Mouse (Mus musculus) layer of hippocampus, postnatal 14 days (tissue): ENCODE results near the gene Padi2. TPM values are rescaled to one million over a fixed set of nuclear protein-coding genes. Genes with fewer than 3 reads are reported as not detected.

Experiments
- DNase-seq, 2 experiments: peaks; one replicate each; pipeline ENCODE4 v3.0.0; 2021 to 2022; ENCODE audit warnings: low spot score in 2 of 2, mixed read lengths in 1 of 2
- total RNA-seq, 2 experiments: library from RNA; stranded (reverse); gene quantifications; 2 replicates each; pipeline ENCODE4 v1.2.3; 2021

Gene Padi2
- total RNA-seq, 2 experiments from 2014 or later: 12.0 to 16.8 TPM

GRCm38 (mm10) chr4:140986024-140986710 lies 80.0 kb downstream of the Padi2 start:
- DNase-seq: no peak

DNA sequence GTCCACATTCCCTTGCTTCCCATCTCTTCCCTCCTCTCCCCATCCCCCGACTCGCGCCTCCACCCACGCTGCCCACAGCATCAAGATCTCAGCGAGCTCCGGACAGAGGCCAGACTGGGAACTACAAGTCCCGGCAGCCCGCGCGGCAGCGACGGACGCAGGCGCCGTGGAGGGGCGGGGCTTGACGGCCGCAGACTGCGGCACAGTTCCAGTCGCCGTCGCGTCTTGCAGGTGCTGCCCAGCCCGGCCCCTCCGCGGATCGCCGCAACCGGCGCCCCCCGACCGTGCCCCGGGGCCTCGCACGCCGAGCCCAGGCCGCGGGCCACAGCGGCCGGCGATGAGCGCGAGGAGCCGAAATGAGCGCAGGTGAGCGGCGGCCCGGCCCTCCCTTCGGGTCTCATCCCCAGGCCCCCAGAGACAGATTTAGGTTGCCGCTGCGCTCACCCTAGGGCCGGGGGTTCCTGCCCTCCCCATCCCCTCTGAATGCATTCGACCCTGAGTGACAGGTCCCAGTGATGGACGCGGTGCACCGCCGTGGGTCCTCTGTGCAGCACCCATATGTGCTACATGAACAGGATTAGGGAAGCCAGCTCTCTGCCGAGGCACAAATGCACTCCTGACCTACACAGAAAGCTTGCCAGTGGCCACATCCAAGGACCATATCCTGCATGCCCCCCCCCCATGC lies 80.7 kb downstream of the Padi2 start, which contains the start of gene Atp13a2:
TSS of gene Atp13a2 (plus strand) at position 163 of the 685 bp plus-strand sequence.
- DNase-seq: peak; percentile 92 to 93

- DNase-seq: no peak
Measured at GRCm38 (mm10) chr4:140987476-140987875, 81.3 kb downstream of the Padi2 start.

- DNase-seq: no peak
Measured at GRCm38 (mm10) chr4:140988706-140989290, 82.7 kb downstream of the Padi2 start.

GRCm38 (mm10) chr4:140989447-140989846 lies 83.3 kb downstream of the Padi2 start:
- no peak for DNase-seq

- DNase-seq: no peak
Measured at GRCm38 (mm10) chr4:140992215-140992614, 86.1 kb downstream of the Padi2 start.

GRCm38 (mm10) chr4:140993846-140994245 lies 87.7 kb downstream of the Padi2 start:
- DNase-seq: no peak

DNA sequence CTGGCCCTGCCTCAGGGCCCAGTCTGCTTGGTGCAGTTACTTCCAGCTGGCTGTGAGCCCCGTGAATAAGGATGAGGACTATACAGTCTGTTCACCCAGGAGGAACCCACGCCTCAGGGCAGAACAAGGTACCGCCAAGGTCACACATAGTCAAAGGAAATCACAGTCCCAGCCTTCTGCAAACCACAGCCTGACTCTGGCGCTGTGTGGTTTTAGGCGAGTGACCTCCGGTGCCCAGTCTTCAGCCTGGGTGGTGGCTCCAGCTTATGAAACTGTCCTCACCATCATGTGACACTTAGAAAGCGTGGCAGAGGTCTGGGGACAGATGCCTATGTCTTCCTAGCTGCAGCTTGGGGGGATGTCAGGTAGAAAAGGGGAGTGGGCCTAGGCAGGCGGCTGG lies 89.7 kb downstream of the Padi2 start:
- DNase-seq: no peak

GRCm38 (mm10) chr4:140996812-140997211 lies 90.7 kb downstream of the Padi2 start:
- no peak for DNase-seq

Other genes starting within 250 kb of the Padi2 start
- 10 to 100 TPM; 48.8 to 50.8 TPM for gene Arhgef10l, start 240.3 kb upstream of the Padi2 start, total RNA-seq
- 10 to 100 TPM; 74.9 to 75.4 TPM for gene Rcc2, start 205.8 kb upstream of the Padi2 start, total RNA-seq
- under 1 TPM in 1 of 2 experiments, not detected in 1; 0.17 TPM for gene Padi6, start 163.7 kb upstream of the Padi2 start, total RNA-seq
- not detected for gene Padi4, start 132.1 kb upstream of the Padi2 start, total RNA-seq
- gene Padi3, start 95.7 kb upstream of the Padi2 start, total RNA-seq: not detected
- gene Padi1, start 60.6 kb upstream of the Padi2 start, total RNA-seq: not detected
- gene Sdhb, start 54.9 kb downstream of the Padi2 start, total RNA-seq: 100 to 1,000 TPM; 190 to 198 TPM
- gene Atp13a2, start 80.5 kb downstream of the Padi2 start, total RNA-seq: 100 to 1,000 TPM; 206 to 215 TPM
- gene Mfap2, start 104.1 kb downstream of the Padi2 start, total RNA-seq: 10 to 100 TPM; 11.3 to 14.1 TPM
- 10 to 100 TPM; 36.3 to 41.7 TPM for gene Crocc, start 154.2 kb downstream of the Padi2 start, total RNA-seq
- gene Necap2, start 172.0 kb downstream of the Padi2 start, total RNA-seq: 10 to 100 TPM; 40.9 to 52.0 TPM
- under 1 TPM; 0.24 to 0.37 TPM for gene Spata21, start 182.0 kb downstream of the Padi2 start, total RNA-seq
- 10 to 100 TPM; 49.8 to 63.7 TPM for gene Szrd1, start 233.4 kb downstream of the Padi2 start, total RNA-seq
- 10 to 100 TPM; 22.6 to 24.9 TPM for gene Fbxo42, start 241.6 kb downstream of the Padi2 start, total RNA-seq